Mouse (Mus musculus): ENCODE measurements around the gene Hace1. TPM values are rescaled to one million over a fixed set of nuclear protein-coding genes. Genes with fewer than 3 reads are reported as not detected.

Gene Hace1
- 4.4 and 5.3 TPM in 2 replicates for polyA plus RNA-seq (2012; rRNA removed)

GRCm38 (mm10) chr10:45577731-45578297 lies at the start of gene Hace1:
Gene Hace1, plus strand, starts transcription at chr10:45577829.

Other genes starting within 250 kb of the Hace1 start
- 1.8 and 2.4 TPM in 2 replicates for gene Bves, start 242.1 kb upstream of the Hace1 start, polyA plus RNA-seq (2012; rRNA removed)
- not detected in 2 replicates for gene Lin28b, start 91.4 kb upstream of the Hace1 start, polyA plus RNA-seq (2012; rRNA removed)

All from colon, adult 2 months (tissue).